Mouse (Mus musculus): ENCODE data around the gene Eif3b.

Gene Eif3b

GRCm38 (mm10) chr5:140418489-140419441 is at the start of gene Eif3b:
TSS of gene Eif3b (plus strand) at chr5:140419328.
- peak; percentile 93 for DNase-seq (ENCODE audit: extremely low spot score, low spot score)

DNA sequence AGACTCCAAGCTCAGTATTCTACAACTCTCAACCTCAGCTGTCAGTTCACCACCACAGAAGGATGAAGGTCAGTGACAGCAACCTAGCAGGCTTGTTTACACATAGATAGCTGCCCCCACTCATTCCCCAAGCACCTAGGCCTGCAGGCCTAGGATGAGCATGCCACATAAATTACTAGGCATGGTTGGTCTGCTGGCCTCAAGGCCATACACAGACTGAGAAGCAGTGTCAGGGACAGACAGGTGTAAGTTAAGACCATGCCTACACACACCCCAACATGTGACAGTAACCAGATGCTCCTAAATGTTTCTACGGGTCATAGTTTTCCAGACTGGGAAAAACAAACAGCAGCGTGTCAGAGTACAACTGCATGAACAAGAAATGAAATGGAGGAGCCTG is 49.7 kb upstream of the Eif3b start:
- DNase-seq (ENCODE audit: extremely low spot score, low spot score) = no peak

GRCm38 (mm10) chr5:140370446-140371254 is 48.5 kb upstream of the Eif3b start:
- DNase-seq (ENCODE audit: extremely low spot score, low spot score) = no peak

DNA sequence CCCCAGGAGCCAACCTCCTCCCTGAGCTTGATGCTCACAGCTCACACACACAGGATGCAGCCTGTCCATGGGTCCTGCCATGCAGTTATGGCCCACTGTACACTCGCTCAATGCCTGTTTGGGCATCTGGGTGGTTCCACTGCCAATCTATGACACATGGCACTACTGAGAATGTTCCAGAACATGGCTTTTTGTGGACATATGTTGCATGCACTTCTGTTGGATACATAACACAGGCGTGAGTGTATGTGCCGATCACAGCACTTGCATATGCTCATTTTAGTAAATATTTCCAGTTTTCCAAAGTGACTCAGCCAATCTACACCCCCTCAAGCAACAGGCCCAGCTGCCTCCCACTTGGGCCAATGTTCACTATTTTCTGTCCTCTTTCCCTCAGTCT is 47.5 kb upstream of the Eif3b start:
- DNase-seq (ENCODE audit: extremely low spot score, low spot score) = no peak

DNA sequence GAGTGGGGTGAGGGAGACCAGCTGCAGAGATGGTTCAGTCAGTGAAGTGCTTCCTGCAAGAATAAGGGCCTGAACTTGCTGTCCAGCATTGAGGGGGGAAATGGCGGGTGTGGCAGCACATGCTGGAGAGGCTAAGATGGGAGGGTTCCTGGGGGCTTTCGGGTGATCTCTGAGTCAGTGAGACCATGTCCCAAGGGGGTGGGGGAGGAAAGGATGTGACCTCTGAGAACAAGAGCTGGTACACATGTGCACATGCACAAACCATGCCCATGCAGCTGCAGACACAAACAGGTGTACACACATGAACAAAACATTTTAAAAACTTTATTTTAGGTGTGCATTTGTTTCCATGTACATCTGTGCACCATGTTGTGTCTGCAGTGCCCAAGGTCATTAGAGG is 45.4 kb upstream of the Eif3b start:
- DNase-seq (ENCODE audit: extremely low spot score, low spot score) = no peak

DNA sequence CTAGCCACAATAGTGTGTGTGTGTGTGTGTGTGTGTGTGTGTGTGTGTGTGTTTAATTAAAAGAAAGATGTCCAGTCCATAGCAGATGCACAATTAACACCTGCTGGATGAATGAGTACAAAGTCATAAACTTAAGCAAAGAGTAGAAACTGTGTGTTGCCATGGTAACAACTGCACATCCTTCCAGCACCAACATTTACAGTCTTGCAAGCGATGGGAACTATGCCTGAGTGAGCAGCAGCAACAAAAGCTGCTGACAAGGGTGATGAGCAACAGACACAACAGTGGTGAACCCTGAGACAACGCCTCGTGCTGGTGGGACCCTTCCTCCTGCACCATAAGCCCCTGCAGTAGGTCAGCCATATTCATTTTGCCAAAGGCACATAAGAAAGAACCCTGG is 44.9 kb upstream of the Eif3b start:
- DNase-seq (ENCODE audit: extremely low spot score, low spot score) = no peak

GRCm38 (mm10) chr5:140375249-140375829 is 43.8 kb upstream of the Eif3b start:
- no peak for DNase-seq (ENCODE audit: extremely low spot score, low spot score)

- DNase-seq (ENCODE audit: extremely low spot score, low spot score) = no peak
These were observed 40.8 kb upstream of the Eif3b start for GRCm38 (mm10) chr5:140378121-140378853.

DNA sequence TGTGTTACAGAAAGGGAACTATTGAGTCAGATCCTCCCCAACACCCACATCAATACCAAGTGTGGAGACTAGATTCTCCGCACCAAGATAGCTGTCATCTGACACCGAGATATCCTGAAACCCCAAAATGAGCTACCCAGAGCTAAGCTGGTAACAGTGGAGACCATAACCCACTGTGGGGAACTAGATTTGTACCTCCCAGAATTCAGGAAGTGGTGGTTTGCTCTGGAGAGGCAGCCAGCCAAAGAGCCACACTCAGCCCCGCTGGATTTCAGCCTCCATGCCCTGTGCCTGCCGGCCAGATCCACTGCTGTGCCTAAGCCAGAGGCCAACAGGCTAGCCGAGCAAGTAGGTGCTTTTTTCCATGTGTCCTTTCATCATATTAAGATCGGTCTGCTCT is 39.8 kb upstream of the Eif3b start:
- no peak for DNase-seq (ENCODE audit: extremely low spot score, low spot score)

- no peak for DNase-seq (ENCODE audit: extremely low spot score, low spot score)
These were observed 38.0 kb upstream of the Eif3b start for GRCm38 (mm10) chr5:140381156-140381555.

DNA sequence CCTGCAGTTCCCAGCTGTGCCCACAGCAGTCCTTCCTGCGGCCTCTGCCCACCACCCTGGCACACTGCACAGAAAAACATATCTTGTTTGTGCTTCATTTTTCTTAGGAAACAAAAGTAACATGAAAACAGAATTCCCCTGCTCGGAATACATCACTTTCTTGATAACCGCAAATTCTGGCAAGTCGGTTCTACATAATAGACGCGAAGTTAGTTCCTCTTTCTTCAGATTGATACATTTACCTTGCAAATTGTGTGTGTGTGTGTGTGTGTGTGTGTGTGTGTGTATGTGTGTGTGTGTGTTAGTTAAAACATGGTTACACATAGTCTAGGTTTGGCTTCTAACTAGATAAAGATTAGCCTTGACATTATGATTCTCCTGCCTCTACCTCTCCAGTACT is 36.4 kb upstream of the Eif3b start:
- no peak for DNase-seq (ENCODE audit: extremely low spot score, low spot score)

DNA sequence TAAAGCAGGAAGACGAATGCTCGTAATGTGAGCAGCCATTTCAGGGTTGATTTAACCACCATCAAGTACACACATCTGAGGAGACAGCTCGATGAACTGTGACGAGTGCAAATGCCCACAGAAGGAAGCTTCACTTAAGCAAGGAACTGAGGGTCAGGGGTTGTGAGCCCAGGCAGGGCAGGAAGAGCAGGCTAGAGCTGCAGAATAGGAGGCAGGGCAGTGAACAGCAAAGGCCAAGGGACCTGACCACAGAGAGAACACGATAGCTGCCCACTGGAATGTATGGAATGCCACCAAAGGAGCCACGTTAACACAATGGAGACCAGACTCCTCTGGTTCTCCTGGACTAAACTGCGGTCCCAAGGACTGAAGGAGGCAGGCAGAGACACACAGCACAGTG is 35.6 kb upstream of the Eif3b start:
- peak; percentile 38 for DNase-seq (ENCODE audit: extremely low spot score, low spot score)

GRCm38 (mm10) chr5:140384462-140384861 is 34.7 kb upstream of the Eif3b start:
- DNase-seq (ENCODE audit: extremely low spot score, low spot score) = no peak

DNA sequence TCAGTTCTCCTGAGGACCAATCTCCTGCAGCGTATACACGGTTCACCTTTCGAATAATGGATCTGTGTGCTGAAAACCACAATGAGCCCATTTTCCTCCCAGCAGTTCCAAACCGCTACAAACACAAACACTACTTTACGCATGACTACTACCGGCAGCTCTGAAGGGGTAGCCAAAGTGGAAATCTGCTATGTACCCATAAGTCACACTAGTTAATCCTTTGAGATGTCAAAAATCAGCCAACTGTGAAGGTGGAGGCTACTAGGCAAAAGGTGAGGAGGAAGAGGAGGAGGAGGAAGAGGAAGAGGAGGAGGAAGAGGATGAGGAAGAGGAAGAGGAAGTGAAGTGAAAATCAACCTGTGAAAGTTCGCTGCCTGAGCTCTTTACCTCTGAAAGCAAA is 31.9 kb upstream of the Eif3b start:
- DNase-seq (ENCODE audit: extremely low spot score, low spot score) = no peak

DNA sequence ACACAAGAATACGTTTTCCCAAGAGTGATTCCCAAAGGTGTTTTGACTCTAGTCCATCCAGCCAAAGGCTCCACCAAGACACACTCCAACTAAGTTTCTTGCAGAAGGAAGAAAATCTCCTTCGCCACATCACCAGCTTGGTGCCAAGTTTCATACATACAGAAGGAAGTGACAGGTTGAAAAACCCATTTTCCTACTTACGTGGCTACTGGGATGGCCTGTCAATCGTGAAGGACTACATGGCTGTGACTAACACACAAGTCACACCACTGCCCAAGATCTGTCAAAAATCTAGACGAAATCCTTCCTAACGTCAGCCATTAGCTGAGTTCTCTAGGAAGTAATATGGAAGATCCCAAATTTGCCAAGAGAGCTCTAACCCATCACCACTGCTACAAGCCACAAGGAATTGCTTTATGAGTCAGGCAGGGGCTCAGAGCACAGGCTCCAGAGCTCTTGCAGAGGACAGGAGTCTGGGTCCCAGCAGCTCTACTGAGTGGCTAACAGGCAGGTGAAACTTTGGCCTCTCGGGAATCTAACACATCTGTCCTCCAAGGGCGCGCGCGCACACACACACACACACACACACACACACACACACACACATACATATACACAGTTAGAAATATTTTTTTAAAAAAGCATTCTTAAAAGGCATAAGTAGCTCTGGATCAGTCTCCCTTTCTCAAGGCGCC is 31.2 kb upstream of the Eif3b start:
- DNase-seq (ENCODE audit: extremely low spot score, low spot score) = no peak

DNA sequence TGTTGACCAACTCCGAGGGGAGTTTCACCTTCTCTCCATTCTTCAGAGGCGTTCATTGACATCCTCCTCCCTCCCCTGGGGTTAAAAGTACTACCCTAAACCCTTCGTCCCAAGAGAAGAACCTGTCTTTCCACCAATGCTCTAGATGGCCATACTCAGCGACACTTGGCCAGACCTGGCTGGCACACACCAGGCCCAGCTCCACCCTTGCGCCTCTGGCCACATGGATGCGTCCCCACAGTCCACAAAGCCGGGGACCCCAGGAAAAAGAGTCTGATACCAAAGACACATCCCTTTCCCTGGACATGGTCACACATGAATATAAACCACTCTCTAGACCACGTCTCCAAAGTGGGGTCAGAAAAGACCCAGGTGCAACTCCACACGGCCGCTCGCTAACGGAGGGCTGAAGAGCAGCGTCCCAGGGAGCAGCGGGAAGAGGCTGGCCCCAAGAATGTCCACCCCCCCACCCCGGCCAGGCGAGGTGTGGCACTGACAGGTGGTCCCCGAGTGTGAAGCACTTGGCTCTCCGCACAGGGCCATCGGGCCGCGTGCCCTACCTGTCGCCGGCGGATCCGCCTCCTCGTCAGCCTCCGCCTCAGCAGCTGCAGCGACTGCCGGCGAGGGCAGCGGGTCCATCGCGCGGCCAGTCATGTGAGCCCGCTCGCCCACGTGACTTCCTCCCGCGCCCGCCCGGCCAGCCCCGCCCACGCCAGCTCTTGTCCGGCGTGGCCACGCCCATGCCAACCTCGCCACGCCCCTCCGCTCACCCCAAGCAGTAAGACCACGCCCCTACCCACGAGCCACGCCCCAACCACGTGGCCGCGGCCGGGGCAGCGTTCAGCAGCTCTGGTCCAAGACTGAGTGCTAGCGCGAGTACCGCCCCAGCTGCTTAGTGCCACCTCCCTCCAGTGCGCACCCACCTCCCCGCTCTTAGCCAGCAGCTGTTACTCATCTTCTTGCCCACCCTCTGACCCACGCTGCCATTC is 30.2 kb upstream of the Eif3b start, which contains the start of gene Snx8:
Gene Snx8 (minus strand): TSS at position 675 of the 989 bp plus-strand sequence.
- DNase-seq (ENCODE audit: extremely low spot score, low spot score) = peak; percentile 99

DNA sequence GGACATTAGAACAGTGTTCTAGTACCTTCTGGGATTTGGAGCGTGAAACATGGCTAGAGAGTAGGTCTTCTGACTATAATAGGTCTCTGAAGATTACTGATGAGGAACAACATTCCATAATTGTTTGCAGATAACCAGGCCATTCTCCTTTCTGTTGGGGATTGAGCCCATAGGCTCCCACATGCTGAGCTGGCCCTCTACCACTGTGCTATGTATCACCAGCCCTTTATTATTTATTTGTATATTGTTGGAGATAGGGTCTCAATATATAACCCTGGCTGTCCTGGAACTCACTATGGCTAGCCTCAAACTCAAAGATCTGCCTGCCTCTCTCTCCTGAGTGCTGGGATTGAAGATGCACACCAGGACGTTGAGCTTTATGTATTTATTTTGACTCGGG is 29.5 kb upstream of the Eif3b start:
- no peak for DNase-seq (ENCODE audit: extremely low spot score, low spot score)

GRCm38 (mm10) chr5:140391435-140391834 is 27.7 kb upstream of the Eif3b start:
- no peak for DNase-seq (ENCODE audit: extremely low spot score, low spot score)

DNA sequence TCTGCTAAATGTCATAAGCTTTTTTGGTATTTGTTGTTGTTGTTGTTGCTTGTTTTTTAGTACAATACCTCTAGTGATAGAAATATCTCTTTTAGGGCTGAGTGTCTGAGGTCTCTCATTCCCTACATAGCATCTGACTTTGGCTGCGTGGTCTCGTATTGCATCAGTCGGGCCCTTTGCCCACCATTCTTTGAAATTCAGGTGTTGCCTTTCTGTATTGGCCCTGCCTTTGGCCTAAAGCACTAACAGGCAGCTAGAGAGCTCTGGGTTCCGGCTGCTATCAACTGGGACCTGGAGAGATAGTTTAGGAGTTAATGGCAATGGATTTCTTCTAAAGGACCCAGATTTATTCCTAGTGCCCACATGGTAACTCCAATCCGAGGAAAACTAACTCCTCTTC is 27.1 kb upstream of the Eif3b start:
- no peak for DNase-seq (ENCODE audit: extremely low spot score, low spot score)

All from neural tube, embryonic 10.5 days (tissue).